Mouse (Mus musculus) spleen, adult 2 months (tissue): Measurements from ENCODE around the gene Enpp7. TPM values are rescaled to one million over a fixed set of nuclear protein-coding genes. Genes with fewer than 3 reads are reported as not detected.

Experiments used
- DNase-seq, 2 experiments: peaks; one replicate each; pipeline versions ENCODE4 v3.0.0 to v3.0.0-alpha.2; 2012 to 2021; ENCODE audit warnings: low spot score in 2 of 2, low read depth in 1 of 2
- H3K27ac ChIP-seq: fragments of 200-500 bp; 2 replicates; pipeline ENCODE4 v1.5.1; 2012; ENCODE audit warnings: low read length, inconsistent platforms; ENCODE audit not compliant: insufficient read depth
- H3K27me3 ChIP-seq: fragments of 200-500 bp; 2 replicates; pipeline ENCODE4 v1.6.1; 2012; ENCODE audit warnings: mild to moderate bottlenecking, moderate library complexity, low read length, inconsistent platforms; ENCODE audit not compliant: control insufficient read depth, insufficient read depth
- H3K36me3 ChIP-seq: fragments of 200-500 bp; 2 replicates; pipeline ENCODE4 v1.6.1; 2012; ENCODE audit warnings: mild to moderate bottlenecking, low read length, inconsistent platforms; ENCODE audit not compliant: control insufficient read depth, insufficient read depth
- H3K4me1 ChIP-seq: fragments of 200-500 bp; 2 replicates; pipeline ENCODE4 v1.6.1; 2011; ENCODE audit warnings: inconsistent platforms; ENCODE audit not compliant: control insufficient read depth, insufficient read depth, insufficient read length
- H3K4me3 ChIP-seq: fragments of 200-500 bp; 2 replicates; pipeline ENCODE4 v1.5.1; 2011; ENCODE audit warnings: mild to moderate bottlenecking, inconsistent platforms; ENCODE audit not compliant: insufficient read depth, insufficient read length; ENCODE audit errors: extremely low read depth
- CTCF ChIP-seq: fragments of 200-500 bp; IDR thresholded peaks from 2 replicates; pipeline ENCODE4 v1.5.1; 2011; ENCODE audit warnings: mild to moderate bottlenecking, inconsistent platforms; ENCODE audit not compliant: insufficient read depth, insufficient read length, insufficient replicate concordance; ENCODE audit errors: extremely low read depth
- POLR2A ChIP-seq: fragments of 200-500 bp; IDR thresholded peaks from 2 replicates; pipeline ENCODE4 v1.6.1; 2011; ENCODE audit warnings: low read depth, low read length, inconsistent platforms
- WGBS: fragments of 180-500 bp; shearing (Covaris S2); methylation state at CpG from one replicate; pipeline ENCODE4 v1.1.7; 2018; 5-methylcytosine and 5-hydroxymethylcytosine counted together
- polyA plus RNA-seq: library from polyadenylated mRNA; depleted of rRNA; stranded (reverse); fragments of >200 nt; gene quantifications from 2 replicates; pipeline ENCODE4 v1.2.3, GENCODE M21; 2012; rRNA removed

Gene Enpp7
- not detected in 2 replicates for polyA plus RNA-seq

DNA sequence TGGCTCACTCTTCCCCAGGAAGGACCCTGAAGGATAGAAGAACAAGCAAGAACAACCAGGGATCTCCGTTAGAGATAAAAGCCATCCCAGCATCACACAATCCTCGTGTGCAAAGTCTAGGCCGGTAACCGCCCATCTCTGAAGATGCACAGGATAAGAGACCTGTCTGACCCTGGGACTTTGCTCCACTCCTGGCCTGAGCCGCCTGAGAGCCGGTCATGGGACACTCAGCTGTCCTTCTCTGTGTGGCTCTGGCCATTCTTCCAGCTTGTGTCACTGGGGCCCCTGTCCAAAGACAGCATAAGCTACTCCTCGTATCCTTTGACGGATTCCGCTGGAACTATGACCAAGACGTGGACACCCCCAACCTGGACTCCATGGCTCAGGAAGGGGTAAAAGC lies at the start of gene Enpp7:
Gene Enpp7 (plus strand): TSS at position 190 of the 400 bp plus-strand sequence.
- no peak for DNase-seq
- no peak within 1 kb of the TSS for H3K4me3 ChIP-seq

GRCm38 (mm10) chr11:118939731-118940130 lies 48.3 kb upstream of the Enpp7 start:
- Histone ChIP-seq H3K4me3 (no peak overlapping the region), H3K36me3 (no peaks in the 10 kb centered on the region), H3K4me1 (no peaks in the 10 kb centered on the region), H3K27me3 (0 out of 2 replicates have a peak, but pooled peaks cover 2% of the 10 kb centered on the region), H3K27ac (no peak overlapping the region)
- 84% methylated on average over 4 of the region's 4 CpGs for WGBS
- TF ChIP-seq CTCF (no peak), POLR2A (no peak)
- no peak for DNase-seq

More for the DNA sequence above, at the start of gene Enpp7:
- no peaks in the 10 kb centered on the region for H3K36me3 ChIP-seq
- peaks cover 1% of the 10 kb centered on the region; the same call in 1 of the 2 replicates for H3K27me3 ChIP-seq
- peaks cover 7% of the 10 kb centered on the region; the same call in 1 of the 2 replicates for H3K4me1 ChIP-seq
- WGBS: 86% methylated on average over 10 of the region's 10 CpGs
- no peak for TF ChIP-seq POLR2A
- no peak for TF ChIP-seq CTCF
- H3K27ac ChIP-seq: no peak within 1 kb of the TSS

GRCm38 (mm10) chr11:118940539-118940938 lies 47.4 kb upstream of the Enpp7 start:
- H3K27ac ChIP-seq: no peak overlapping the region
- H3K36me3 ChIP-seq: no peaks in the 10 kb centered on the region
- no peak overlapping the region for H3K4me3 ChIP-seq
- 0 out of 2 replicates have a peak, but pooled peaks cover 2% of the 10 kb centered on the region for H3K27me3 ChIP-seq
- H3K4me1 ChIP-seq: no peaks in the 10 kb centered on the region
- TF ChIP-seq CTCF (no peak), POLR2A (no peak)
- WGBS: 78% methylated on average over 11 of the region's 11 CpGs
- no peak for DNase-seq

GRCm38 (mm10) chr11:118941268-118941667 lies 46.7 kb upstream of the Enpp7 start:
- Histone ChIP-seq H3K4me3 (no peak overlapping the region), H3K27ac (no peak overlapping the region), H3K36me3 (no peaks in the 10 kb centered on the region), H3K27me3 (0 out of 2 replicates have a peak, but pooled peaks cover 2% of the 10 kb centered on the region), H3K4me1 (no peaks in the 10 kb centered on the region)
- TF ChIP-seq CTCF (no peak), POLR2A (no peak)
- no peak for DNase-seq
- WGBS: 63% methylated on average over 5 of the region's 5 CpGs

DNA sequence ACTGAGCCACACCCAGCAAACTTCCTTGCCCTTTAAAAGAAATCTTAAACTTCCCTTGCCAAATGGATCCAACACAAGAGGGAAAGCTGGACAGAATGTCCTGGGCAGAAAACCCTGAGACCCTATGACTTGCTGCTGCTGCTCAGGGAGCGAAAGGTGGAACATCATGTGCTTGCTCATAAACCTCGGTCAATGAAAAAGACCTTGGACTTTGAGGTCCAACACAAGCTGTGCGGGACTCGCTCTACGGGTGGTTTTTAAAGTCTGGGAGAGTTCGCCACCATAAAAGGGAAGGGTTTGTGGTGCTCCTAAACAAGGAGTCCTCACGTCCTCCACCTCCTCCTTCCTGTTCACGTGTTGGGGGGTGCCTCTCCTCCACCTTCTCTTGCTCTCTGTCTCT lies 42.1 kb upstream of the Enpp7 start:
- Histone ChIP-seq H3K4me3 (no peak overlapping the region), H3K36me3 (no peaks in the 10 kb centered on the region), H3K4me1 (no peaks in the 10 kb centered on the region), H3K27me3 (0 out of 2 replicates have a peak, but pooled peaks cover 2% of the 10 kb centered on the region), H3K27ac (no peak overlapping the region)
- TF ChIP-seq POLR2A (no peak), CTCF (no peak)
- DNase-seq: no peak
- WGBS: 77% methylated on average over 8 of the region's 8 CpGs

DNA sequence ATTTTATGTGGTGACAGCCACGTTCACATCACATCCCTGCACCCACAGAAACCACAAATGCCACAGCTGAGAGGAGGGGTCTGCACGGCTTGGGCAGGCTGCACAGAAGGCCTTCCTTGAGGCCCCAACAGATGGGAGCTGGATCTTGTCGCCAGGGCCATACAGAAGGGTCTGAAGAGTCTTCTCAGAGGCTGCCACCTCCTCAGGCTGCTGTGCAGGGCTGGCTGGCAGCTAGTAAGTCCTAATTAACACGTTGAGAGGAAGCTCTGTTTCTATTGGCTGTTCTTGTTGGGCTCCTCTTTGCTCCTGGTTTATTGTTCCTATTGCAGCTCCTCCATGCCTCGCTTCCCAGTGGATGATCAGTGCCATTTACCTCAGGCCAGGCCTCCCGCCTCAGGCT lies 33.0 kb upstream of the Enpp7 start:
- no peak for TF ChIP-seq CTCF
- no peak for TF ChIP-seq POLR2A
- Histone ChIP-seq H3K36me3 (no peaks in the 10 kb centered on the region), H3K27ac (no peak overlapping the region), H3K4me3 (no peak overlapping the region), H3K27me3 (no peaks in the 10 kb centered on the region), H3K4me1 (no peaks in the 10 kb centered on the region)
- 37% methylated on average over 6 of the region's 6 CpGs for WGBS
- no peak for DNase-seq

GRCm38 (mm10) chr11:118957070-118957471 lies 30.9 kb upstream of the Enpp7 start:
- H3K27me3 ChIP-seq: no peaks in the 10 kb centered on the region
- DNase-seq: no peak
- WGBS: 76% methylated on average over 14 of the region's 14 CpGs
- H3K4me3 ChIP-seq: no peak overlapping the region
- no peaks in the 10 kb centered on the region for H3K4me1 ChIP-seq
- H3K27ac ChIP-seq: no peak overlapping the region
- TF ChIP-seq CTCF (no peak), POLR2A (no peak)
- H3K36me3 ChIP-seq: no peaks in the 10 kb centered on the region
